Mouse (Mus musculus): ENCODE results near the gene Tmx4.
A peak's percentile ranks its signal among the peaks of the same experiment; 100 is the strongest.
"Not testable (repeated sequence)": the region's sequence is repeated elsewhere in the genome, so short reads cannot be mapped to it uniquely, and the experiment has no call there.

The Tmx4 gene

DNA sequence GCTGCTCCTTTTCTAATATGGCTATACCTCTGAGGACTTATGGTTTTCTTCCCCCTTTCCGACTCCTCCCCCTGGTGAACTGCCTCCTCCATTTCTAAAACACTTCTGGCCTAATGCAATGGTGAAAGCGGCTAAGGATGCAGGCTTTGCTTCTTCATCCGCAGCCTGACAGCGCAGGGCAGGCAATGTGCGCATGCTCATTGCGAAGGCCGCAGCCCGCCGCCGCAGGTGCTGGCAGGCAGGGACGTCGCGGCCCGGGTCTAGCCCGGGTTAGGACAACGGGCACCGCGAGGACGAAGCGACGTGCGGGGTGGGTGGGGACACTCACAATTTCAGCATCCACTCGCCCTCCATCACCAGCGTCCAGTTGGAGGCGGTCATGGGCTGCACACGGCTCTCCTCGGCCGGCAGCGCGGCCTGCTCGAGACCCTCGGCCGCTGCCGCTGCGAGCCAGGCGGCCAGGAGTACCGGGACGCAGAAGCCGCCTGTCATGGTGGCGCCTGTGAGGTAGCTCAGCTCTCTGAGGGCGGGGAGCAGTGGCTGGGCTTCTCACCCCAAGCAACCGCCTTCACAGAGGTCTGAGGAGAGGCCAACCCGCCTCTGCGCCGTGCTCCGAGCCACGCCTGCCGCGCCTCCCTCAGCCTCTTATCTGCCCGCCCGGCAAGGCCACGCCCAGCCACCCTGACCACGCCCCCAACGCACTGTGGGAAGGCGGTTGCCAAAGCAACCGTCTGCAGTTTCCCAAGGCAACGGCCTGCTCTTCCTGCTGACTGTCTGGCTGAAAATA, at the start of gene Tmx4:
Tmx4 (minus strand) TSS at position 632 of the 787 bp plus-strand sequence.
- DNase-seq = peak; percentile 100

DNA sequence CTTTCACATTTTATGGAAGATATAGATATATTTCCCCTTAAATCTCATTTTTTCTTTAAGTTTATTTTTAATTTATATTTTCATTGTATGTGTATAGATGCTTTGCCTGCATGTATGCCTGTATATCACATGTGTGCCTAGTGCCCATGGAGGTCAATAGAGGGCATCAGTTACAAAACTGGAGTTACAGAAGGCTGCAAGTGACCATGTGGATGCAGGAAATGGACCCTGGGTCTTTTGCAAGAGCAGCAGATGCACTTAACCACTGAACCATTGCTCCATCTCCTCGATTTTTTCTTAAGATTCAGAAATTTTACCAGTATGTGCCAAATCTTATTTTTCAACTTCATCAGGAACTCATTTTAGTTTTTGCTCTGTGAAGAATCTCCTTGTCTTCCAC, 48.2 kb upstream of the Tmx4 start:
- DNase-seq = no peak

DNA sequence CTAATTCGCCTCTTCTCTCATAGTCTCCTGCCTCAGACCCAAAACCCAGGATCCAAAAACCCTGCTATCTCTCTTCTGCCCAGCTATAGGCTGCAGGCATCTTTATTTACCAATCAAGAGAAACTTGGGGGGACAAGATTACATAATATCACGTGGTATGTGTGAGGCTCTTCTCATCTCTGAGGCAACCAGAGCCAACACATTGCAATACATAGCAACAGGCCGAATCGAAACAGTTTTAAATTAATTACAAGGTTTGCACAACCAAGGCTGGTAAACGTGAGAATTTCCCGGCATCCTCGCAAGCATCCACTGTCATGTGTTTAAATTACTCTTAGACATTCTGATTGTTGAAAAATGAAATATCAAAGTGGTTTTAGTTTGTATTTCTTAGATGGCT, 47.1 kb upstream of the Tmx4 start:
- no peak for DNase-seq

DNA sequence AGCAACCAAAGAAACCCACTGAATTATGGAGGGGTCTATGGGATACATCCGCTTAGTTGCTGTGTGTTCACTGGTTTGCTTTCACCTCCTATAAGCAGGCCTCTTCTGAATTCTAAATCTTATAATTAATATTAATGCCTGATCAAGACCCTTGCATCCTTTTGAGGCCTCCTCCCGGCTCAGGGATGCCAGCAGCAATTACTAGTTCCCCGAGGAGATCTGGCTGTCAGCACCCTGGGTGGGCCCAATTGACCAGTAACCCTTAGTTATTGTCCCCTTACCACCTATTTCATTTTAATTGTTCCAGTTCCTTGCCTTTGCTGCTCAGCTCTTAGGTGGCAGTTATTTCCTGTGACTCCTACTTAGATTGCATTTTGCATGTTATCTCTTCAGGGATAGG, 38.4 kb upstream of the Tmx4 start:
- no peak for DNase-seq

DNA sequence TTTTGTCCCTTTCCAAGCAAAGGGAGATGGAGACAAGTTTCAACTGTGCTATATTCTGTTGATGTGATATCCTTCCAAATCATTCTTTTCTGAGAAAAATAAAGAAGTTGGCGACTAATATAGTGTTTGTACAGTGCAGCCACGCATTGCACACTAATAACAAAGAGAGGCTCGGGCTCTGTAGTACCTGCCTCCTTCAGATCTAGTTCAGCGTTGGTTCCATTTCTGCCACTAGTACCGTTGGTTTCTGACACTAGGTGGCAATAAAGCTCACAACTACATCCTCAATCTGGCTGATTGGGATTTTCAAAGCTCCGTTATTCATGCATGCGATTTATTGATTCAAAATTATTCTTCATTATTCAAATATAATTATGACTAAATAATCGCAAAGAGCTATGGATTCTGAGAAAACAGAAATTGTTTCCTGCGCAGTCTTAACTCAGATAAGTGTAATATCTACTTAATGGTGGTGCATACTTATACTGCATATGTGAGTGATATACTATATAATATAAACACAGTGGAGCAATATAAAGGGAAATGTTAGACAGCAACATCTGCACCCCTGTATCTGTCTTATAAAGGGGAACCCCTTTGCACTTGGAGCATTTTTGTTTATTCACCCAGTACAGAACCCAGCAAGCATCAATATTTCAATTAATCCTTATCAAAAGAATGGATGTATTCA, 37.5 kb upstream of the Tmx4 start:
- no peak for DNase-seq

DNA sequence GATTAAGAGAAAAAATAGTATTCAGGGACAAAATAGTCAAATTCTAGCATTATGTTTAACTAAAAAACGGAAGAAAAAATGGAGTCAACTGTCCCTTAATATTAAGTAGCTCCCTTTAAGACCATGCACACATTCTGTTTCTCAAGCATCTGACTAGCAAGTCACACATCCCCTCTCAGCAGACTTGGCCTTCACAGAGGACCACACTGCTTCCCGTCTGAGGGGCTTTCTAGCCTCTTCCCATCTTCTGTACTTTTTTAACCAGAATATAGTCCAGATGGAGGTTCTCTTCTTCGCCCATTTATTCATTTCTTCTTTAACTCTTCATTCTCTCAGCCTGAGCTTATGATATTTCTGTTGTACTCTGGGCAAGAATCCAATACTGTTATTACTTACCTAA, 35.6 kb upstream of the Tmx4 start:
- DNase-seq = no peak

DNA sequence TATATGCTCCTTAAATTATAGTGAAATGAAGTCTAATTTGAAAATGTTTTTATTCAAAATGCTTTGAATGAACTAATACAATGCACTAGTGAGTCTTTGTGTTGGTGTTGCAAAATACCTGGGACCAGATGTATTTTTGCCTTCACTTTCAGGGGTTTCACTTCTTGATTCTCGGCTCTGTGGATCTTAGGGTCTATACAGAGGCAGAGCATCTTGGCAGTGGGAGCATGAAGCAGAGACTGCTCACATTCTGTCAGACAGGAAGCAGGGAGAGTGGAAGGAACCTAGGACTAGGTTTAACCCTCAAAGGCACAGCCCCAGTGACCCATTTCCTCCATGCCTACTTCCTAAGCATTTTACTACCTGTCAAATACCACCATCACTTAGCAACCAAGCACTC, 31.5 kb upstream of the Tmx4 start:
- no peak for DNase-seq

DNA sequence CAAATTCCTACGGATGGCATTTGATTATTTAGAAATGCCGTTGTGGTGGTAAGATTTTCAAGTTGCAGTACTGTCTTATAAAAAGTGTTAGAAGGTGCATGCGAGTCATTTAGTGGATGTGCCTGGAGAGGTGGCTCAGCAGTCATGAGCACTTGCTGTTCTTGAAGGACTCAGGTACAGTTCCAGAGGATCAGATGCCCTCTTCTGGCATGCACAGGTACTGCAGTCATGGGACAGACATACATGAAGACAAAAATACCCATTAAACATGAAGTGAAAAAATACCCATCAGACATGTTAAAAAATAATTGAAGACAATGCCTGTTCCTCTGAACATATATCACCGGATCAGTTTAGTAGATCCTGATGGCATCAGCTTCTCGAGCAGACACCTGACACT, 29.7 kb upstream of the Tmx4 start:
- DNase-seq = peak; percentile 80

DNA sequence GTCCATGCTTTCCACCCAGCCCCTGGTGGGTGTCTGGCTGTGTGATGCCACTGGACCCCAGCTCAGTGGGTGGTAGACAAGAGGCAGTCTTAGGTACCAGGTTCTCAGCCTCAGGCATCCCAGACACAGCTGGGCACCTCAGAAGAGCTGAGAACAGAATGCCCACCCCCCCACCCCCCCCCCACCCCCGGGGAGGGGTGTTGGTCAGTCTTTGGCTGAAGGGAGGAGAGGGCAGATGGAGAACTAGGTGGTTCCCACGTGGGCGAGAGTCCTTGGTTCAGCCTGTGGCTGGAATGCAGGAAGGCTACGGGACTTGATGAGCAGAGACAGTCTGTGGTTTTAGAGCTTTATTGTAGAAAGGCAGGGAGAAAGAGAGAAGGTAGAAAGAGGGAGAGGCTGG, 12.5 kb upstream of the Tmx4 start:
- DNase-seq = no peak

DNA sequence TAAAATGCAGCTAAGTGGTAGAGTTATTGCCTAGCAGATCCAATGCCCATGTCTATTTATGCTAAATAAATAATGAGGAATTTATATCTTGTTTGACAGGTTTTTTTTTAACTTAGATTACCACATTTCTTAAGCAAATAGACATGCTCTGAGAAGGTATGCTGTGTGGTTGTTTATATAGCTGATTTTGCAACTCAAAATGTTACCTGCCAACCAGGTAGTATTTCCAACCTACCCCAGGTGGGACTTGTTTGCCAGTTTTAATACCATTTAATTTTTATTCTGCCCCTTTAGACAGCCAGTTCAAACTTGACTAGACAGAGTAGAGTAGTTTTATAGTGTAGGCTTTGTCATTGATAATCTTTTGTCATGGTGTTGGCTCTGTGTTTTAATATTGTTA, 10.7 kb upstream of the Tmx4 start:
- no peak for DNase-seq

DNA sequence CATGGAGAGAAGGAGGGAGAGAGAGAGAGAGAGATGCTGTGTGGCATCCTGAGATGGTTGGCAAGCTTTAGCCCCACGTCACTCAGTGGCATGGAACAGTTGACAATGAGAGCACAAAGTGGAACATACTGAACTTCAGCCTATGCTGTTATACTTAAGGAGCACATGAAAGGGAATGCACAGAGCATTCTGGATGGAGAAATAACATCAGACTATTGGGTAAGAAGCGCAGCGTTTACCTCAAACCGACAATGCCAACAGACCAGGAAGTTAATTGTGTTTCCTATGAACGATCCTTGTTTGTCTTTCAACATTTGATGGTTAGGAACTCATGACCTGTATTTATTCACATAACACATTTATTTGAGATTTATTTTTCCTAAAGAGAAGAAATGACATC, 8.8 kb upstream of the Tmx4 start:
- DNase-seq = no peak

DNA sequence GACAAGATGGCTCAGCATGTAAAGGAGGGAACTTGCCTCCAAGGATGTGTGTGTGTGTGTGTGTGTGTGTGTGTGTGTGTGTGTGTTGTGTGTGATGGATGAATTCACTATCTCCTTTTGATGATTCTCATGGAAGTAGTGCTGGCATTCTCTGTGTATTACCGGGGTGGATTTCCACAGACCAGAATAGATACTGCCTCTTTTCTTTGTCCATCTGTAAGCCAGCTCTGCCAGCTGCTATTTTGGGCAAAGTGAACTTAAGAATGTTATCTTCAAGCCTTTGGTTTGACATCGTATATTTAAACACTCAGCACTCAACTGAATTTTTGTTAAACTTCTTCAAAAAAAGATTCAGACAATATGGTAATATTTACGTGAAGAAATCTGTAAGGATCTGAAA, 5.1 kb upstream of the Tmx4 start:
- DNase-seq = no peak

DNA sequence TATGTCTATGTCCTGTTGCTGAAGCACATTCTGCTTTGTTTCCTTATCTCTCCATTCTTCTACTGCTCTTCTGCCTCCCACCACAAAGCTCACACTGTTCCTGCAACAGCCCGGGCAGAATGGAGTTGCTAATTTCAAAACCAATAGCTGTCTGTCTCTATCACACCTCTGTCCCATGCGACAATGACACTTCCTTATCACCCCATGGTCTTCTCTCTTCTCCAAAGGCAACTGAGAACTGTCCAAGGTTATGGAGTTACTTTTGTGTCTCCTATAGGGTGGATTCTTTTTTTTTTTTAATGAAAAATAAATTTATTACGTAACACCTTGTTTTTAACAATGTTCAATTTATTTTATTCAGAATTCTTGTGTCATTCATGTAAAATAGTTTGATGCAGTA, 1.8 kb upstream of the Tmx4 start:
- DNase-seq = no peak

DNA sequence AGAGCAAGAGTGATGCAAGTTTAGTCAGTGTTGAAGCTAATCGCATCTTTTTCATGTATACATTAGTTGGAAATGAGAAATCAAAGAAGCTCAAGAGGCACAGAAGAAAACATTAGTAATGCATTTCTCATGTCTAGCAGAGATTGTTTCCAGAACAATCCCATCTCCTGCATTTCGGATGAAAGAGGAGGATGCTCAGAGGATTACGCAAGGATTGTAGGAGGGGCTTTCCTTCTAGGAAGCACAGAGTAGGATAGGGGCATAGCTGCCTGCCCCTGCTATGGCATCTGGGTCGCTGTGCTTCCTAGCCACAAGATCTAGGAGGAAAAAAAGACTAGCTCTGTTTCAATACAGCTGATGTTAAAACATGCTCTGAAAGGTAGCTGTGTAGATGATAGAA, 1.2 kb upstream of the Tmx4 start:
- no peak for DNase-seq

DNA sequence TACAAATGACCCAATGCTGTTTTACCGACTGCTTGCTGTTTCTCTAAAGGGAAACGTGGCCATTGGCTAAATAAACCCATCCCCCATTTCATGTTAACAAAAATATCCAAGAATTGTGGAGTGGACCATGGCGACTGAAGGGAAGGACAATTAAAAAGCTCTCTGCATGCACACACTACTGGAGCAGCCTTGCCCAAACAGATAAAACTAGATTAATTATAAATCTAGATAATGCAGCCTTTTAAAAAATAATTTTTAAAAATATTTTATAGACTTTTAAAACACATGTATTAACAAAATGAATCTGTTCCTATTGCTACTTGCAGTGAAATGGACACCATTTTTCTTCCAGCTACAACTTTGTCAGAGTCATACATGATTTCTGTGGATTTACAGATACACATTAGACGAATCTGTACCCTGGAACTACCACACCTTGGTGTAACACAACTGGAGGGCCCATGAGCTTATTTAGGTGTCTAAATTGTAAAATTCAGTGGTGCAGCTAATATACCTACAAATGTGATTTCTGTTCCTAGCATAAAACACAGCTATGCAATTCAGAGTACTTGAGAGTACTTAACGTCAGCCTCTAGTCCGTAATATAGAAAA, 462 bp upstream of the Tmx4 start:
- no peak for DNase-seq

DNA sequence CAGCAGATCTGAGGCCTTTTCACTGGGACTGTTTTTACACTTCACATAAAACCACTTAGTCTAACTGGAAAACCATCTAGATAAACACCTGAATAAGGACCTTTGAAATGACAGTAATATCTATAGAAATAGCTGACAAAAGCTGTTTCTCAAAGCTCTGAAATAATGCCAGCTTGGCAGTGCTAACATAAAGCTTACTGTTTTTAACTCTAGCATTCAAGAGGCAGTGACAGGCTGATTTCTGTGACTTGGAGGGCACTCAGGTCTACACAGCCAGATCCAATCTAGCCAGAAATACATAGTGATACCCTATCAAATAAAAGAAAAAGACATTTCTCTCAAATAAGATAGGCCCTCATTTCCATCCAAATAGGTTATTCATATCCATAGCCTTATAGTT, 1.6 kb downstream of the Tmx4 start:
- DNase-seq = no peak

DNA sequence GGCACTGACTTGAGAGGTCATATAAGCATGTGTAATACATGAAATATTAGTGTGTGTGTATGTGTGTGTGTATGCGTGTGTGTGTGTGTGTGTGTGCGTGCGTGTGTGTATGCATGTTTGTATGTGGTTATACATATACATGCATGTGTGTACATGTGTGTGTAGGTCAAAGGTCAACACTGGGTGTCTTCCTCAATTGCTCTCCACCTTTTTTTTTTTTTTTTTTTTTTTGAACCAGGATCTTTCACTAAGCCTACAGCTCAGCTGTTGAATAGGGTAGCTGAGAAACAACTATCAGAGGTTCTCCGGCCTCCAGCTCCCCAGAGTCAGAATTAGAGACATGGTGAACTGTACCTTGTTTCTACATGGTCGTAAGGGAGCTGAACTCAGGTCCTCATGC, 2.6 kb downstream of the Tmx4 start:
- DNase-seq = no peak

DNA sequence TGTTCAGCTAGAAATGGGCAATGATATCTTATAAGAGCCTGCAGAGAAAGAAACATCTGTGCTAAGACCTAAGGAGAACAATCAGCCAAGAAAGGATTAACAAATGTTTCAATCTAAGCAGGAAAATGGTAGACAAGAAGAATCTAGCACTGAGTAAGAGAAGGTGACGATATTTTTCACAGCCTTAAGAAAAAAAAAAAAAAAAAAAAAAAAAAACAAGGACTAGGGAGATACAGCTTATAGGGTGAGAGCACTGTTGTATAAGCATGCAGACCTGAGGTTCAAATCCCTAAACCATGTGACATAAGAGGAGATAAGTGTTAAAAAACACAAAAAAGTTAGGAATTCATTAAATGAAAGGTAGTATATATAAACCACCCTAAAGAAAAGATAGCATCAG, 3.5 kb downstream of the Tmx4 start:
- DNase-seq = no peak

DNA sequence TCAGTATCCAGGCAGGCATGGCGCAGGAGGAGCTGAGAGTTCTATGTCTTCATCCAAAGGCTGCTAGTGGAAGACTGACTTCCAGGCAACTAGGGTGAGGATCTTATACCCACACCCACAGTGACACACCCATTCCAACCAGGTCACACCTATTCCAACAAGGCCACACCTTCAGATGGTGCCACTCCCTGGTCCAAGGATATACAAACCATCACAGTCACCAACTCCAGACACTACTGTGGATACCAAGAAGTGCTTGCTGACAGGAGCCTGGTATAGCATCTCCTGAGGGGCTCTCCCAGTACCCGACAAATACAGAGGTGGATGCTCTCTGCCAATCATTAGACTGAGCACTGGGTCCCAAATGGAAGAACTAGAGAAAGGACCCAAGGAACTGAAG, 15.4 kb downstream of the Tmx4 start:
- not testable (repeated sequence) for DNase-seq

DNA sequence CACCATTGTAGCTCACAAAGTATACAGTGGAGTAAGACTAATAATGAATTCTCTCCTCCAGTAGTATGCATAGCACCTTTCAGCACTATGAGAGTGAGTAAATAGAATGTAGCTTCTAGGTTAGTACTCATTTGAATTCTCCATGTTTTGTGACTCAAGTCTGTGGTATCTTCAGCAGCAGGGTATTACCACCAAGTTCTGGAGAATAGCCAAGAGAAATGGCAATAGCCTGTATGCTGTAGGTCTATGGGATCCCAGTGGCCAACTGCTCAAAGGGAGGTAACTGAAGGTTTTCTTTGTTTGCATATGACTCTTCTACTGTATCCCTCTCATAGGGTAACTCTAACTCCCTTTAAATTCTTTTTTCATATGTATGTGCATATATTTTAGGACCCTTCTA, 39.0 kb downstream of the Tmx4 start:
- DNase-seq = no peak

DNA sequence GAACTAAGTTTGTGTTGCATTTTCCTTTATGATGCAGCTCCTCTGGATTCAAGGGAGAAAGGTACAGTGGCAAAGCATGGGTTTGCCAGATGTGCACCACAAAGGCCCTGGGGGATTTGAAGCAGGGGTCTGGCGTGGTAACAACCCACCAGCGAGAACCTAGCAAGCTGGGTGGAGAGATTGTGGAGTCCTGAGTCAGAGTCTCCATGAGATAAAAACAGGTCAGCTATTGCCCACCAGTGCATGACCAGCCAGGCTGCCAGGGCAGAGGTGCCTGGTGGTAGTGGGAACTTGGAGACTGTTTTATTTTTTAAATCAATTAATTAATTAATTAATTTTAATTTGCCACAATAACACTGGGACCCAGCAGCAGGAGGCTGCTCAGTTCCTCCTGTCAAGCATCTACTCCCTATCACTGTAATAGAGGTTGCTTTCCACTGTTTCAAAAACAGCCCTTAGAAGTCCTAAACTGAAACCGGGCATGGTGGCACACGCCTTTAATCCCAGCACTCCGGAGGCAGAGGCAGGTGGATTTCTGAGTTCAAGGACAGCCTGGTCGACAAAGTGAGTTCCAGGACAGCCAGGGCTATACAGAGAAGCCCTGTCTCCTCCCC, 52.8 kb downstream of the Tmx4 start:
- no peak for DNase-seq

DNA sequence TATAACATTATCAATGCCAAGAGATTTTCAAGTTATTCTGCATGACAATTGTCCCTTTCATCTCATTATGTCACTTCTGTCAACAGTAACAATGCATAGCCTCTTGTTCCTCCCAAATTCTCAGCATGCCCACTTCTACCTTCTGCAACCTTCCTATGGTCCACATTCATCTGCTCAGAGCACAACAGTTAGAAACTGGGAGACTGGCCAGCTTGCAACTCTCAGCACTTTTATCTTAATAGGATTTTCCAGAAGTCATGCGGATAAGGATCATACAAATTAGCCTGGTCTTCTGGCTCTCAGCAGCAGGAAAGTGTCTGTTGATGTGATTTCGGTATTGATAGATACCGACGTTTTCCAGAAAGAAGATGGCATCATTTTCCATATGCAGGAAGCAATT, 58.7 kb downstream of the Tmx4 start:
- no peak for DNase-seq

DNA sequence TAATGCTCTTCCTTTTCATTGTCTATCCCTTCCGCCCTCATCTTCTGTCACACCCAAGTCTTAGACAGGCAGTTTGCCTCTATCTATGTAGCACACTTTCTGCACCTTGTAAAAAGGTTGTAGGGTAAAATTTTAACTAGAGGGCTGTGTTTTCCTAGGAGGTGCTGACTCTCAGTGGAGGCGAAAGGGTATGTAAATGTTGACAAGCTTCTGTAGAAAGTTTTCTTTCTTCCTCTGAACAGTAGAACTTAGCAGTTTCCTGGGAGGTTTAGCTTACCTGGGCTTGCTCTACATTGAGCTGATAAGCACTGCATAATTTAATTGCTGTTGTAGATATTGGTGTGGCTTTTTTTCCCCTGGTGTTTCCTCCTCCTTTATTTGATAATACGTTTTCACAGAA, 84.5 kb downstream of the Tmx4 start:
- DNase-seq = no peak

DNA sequence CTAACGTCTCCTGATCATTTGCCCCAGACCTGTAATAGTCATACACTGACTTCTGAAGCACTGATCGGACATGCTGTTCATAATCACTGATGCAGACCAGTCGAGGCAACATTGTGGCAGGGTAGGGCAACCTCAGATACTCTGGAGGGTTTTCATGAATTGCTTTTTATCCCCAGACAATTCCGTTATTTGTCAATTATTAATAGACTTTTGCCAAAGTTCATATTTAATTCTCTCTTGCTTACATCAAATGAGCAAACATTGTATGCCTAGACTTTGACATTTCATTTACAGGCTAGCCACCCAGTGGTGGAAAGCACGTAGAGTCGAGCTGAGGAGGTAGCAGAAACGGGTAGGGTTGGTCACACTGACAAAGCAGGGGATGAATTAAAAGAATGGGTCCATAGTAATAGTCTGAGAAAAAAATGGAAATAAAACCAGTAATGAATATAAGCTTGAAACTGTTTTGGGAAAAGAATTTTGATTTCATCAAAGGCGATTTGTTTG, 89.7 kb downstream of the Tmx4 start, which contains the start of gene Hao1:
Hao1 (minus strand) TSS at position 148 of the 507 bp plus-strand sequence.
- DNase-seq = no peak

Data from thymus, postnatal 4 days (tissue).